Mouse (Mus musculus) liver, embryonic 14.5 days (tissue): ENCODE results near the gene Pax8.

Experiments
- CTCF ChIP-seq: IDR thresholded peaks from 2 replicates; pipeline ENCODE4 v1.5.1; 2016; ENCODE audit warnings: antibody characterized with exemption, low read depth, control low read depth
- EP300 ChIP-seq: IDR thresholded peaks from 2 replicates; pipeline ENCODE4 v1.6.1; 2016; ENCODE audit warnings: antibody characterized with exemption, low read depth

DNA sequence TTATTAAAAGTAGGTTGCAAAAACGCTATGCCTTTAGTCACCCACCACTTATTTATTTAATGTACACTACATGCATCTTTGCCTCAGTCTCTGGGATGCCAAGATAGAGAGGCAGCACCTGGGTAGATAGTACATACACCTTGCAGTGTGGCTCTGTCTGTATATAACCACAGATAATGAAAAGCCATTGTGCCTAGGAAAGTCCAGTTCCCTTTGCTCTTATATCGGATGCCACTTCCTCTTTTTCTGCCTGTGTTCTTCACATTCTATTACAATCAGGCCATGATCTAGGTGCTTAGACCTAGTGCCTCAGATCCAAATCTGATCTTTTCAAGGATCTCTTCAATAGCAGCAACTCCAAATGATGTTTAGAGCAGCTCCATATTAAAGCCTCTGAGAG lies 49.8 kb downstream of the Pax8 start:
- TF ChIP-seq CTCF (no peak), EP300 (no peak)
